Mouse (Mus musculus): ENCODE measurements around the gene Dnajc5g. TPM values are rescaled to one million over a fixed set of nuclear protein-coding genes. Genes with fewer than 3 reads are reported as not detected.

Dnajc5g gene
- not detected for total RNA-seq (2023)

DNA sequence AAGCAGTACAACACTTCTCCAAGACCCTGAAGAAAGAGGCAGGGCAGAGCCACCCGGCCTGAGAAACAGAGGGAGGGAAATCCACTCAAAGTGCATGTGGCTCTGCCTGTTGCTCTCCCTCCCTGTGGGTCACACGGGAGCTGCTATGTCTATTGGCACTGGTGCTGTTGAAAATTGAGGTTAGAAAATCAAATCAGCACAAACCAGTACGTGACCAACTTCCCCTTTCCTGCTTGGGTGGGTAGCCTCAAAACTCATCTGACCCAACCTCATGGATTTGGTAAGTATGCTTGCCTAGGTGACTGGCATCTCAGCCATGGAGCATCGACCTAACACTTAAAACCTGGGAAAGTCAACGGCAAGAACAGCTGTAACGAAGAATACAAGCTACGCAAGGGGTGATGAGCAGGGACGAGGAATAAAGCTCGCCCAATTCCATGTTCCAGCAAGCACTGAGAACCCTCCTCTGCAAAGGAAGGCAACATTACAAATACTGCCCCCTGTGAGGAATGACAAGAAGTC lies at the start of gene Dnajc5g:
Dnajc5g (plus strand) TSS at position 472 of the 522 bp plus-strand sequence.

DNA sequence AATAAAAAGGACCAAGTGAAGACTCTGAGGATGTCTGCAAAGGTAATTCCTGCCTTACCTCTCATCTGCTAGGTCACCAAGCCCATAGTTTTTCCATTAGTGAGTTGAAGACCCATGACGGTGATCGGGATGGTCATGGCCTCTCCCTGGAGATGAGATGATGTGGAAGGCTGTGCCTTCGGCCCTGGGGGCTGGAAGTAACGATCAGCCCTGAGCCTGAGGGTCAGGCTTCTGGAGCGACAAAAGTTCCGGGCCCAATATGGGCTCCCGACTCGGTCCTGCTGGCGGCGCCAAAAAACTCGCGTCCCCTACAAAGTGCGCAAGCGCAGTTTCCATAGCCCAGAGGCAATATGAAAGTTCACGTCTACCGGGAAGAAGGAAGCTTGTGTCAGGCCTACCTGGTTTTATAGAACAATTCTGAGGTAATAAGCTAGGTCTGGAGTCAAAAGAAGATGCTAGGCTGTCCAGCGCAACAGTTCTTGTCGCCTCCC lies 2.0 kb downstream of the Dnajc5g start, which contains the start of gene Slc30a3:
Slc30a3 (minus strand) TSS at position 238 of the 491 bp plus-strand sequence.

DNA sequence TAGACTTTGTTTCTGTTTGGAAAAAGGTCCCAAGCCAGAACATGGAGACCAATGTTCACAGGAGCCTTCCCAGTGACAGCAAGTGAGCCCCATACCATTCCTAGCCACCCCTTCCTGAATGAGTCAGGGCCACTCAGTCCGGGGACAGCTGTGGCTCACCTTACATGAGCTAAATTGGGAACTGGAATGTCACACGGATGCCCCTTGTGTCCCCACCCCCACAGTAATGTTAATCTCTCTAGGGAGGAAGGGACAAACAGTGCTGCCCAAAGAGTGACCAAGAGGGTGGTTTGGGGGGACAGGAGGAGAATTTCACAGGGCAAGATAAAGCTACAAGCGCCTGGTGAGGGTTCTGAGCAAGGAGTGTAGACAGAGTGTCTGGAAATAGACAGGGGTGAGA lies 10.3 kb downstream of the Dnajc5g start, which contains the start of gene Trim54:
Trim54 (plus strand) TSS at position 359 of the 400 bp plus-strand sequence.

DNA sequence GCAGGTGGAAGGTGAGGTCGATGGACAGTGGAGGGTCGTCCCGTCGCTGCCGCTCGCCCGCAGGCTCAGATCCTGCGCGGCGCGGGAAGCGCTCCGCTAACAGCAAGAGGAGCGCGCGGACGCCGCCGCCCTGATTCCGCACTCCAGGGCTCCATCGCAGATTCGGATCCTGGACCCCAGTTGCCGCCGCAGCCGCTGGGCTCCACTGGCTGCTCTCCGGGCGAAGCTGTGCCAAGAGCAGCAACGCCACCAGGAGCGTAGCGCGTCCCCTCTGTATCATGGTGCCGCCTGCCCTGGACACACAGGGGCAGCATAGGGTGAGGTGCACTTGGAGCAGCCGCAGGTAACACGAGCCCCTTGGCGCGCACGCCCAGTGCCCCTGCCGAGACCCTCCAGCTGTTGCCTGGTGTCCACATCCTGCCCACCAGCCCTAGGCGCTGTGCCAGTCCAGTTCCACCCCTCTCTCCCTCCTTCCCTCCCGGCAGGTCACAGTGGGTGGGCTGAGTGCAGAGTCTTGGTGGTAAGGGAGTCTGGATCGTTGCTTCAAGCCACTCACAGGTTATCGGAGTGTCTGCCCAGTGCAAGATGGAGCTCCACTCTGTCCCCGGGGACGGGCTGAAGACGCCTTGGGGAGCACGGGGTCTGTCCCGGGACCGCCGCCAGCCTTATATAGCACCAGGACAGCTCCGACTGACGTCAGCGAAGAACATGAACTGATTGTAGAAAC lies 32.3 kb downstream of the Dnajc5g start, which contains the start of gene Ucn:
Ucn (minus strand) TSS at position 589 of the 727 bp plus-strand sequence.

DNA sequence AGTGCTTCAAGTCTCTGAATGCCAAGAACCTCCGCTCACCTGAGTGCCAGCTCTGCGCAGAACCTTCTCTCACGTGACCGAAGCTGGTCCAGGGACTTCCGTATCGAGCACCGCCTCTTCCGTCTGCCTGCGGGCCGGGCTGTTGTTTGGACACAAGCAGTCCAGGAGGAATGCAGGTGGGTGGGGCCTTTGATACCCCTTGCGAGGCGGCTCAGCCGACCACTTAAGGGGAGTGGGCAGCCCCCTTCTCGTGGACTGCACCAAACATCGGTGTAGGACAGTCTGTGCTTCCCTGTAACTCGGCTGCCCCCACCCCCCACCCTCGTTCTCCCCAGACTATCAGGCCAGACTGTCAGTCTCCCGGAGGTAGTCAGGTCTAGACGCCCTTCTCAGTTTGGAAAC lies 48.1 kb downstream of the Dnajc5g start, which contains the start of gene Mpv17:
Mpv17 (minus strand) TSS at position 100 of the 402 bp plus-strand sequence.

Other genes with a start within 250 kb of the Dnajc5g start
- 10 to 100 TPM; 28.7 to 32.9 TPM for gene Tmem214, start 238.3 kb upstream of the Dnajc5g start, total RNA-seq (2023)
- gene Agbl5, start 217.6 kb upstream of the Dnajc5g start, total RNA-seq (2023) = 1 to 10 TPM; 5.4 to 6.7 TPM
- gene Ost4, start 198.5 kb upstream of the Dnajc5g start, total RNA-seq (2023) = 100 to 1,000 TPM; 132 to 140 TPM
- gene Emilin1, start 192.9 kb upstream of the Dnajc5g start, total RNA-seq (2023) = 10 to 100 TPM; 32.5 to 35.2 TPM
- 10 to 100 TPM; 31.1 TPM for gene Khk, start 184.9 kb upstream of the Dnajc5g start, total RNA-seq (2023)
- 1 to 10 TPM; 1.6 to 1.7 TPM for gene Cgref1, start 160.7 kb upstream of the Dnajc5g start, total RNA-seq (2023)
- 100 to 1,000 TPM; 261 to 281 TPM for gene Preb, start 145.9 kb upstream of the Dnajc5g start, total RNA-seq (2023)
- not detected for gene Tcf23, start 137.6 kb upstream of the Dnajc5g start, total RNA-seq (2023)
- gene Atraid, start 58.0 kb upstream of the Dnajc5g start, total RNA-seq (2023) = 10 to 100 TPM; 23.2 to 25.3 TPM
- gene Slc5a6, start 57.4 kb upstream of the Dnajc5g start, total RNA-seq (2023) = 1 to 10 TPM; 1.9 to 3.9 TPM
- gene Cad, start 51.5 kb upstream of the Dnajc5g start, total RNA-seq (2023) = 10 to 100 TPM; 25.6 to 26.0 TPM
- not detected for gene Slc30a3, start 2.0 kb downstream of the Dnajc5g start, total RNA-seq (2023)
- gene Trim54, start 10.4 kb downstream of the Dnajc5g start, total RNA-seq (2023) = not detected
- gene Ucn, start 32.5 kb downstream of the Dnajc5g start, total RNA-seq (2023) = not detected
- gene Mpv17, start 48.0 kb downstream of the Dnajc5g start, total RNA-seq (2023) = 10 to 100 TPM in 1 of 2 experiments, 1 to 10 TPM in 1; 9.4 to 14.1 TPM
- under 1 TPM; 0.83 to 0.97 TPM for gene Gm29609, start 73.6 kb downstream of the Dnajc5g start, total RNA-seq (2023)
- 10 to 100 TPM; 71.9 to 76.2 TPM for gene Gtf3c2, start 73.9 kb downstream of the Dnajc5g start, total RNA-seq (2023)
- 10 to 100 TPM; 50.4 to 54.9 TPM for gene Snx17, start 86.9 kb downstream of the Dnajc5g start, total RNA-seq (2023)
- gene Eif2b4, start 87.1 kb downstream of the Dnajc5g start, total RNA-seq (2023) = 10 to 100 TPM; 21.2 to 26.6 TPM
- 10 to 100 TPM; 21.4 to 21.5 TPM for gene Zfp513, start 96.0 kb downstream of the Dnajc5g start, total RNA-seq (2023)
- gene Ppm1g, start 114.4 kb downstream of the Dnajc5g start, total RNA-seq (2023) = 10 to 100 TPM; 76.0 to 81.9 TPM
- 100 to 1,000 TPM; 133 to 161 TPM for gene Nrbp1, start 134.6 kb downstream of the Dnajc5g start, total RNA-seq (2023)
- 1 to 10 TPM in 1 of 2 experiments, under 1 TPM in 1; 0.92 to 1.9 TPM for gene Gm9970, start 134.9 kb downstream of the Dnajc5g start, total RNA-seq (2023)
- 10 to 100 TPM in 1 of 2 experiments, 1 to 10 TPM in 1; 9.2 to 12.4 TPM for gene Krtcap3, start 145.4 kb downstream of the Dnajc5g start, total RNA-seq (2023)
- 10 to 100 TPM in 1 of 2 experiments, 1 to 10 TPM in 1; 6.3 to 13.2 TPM for gene Ift172, start 184.8 kb downstream of the Dnajc5g start, total RNA-seq (2023)
- gene Fndc4, start 189.8 kb downstream of the Dnajc5g start, total RNA-seq (2023) = not detected
- not detected for gene Gckr, start 191.2 kb downstream of the Dnajc5g start, total RNA-seq (2023)